Mouse (Mus musculus) liver, adult 2 months (tissue): ENCODE results near the gene Luc7l2.

ENCODE experiments used
- CTCF ChIP-seq: fragments of 200-500 bp; IDR thresholded peaks from 2 replicates; pipeline ENCODE4 v1.5.1; 2011; ENCODE audit warnings: low read depth, low read length, control low read depth
- POLR2A ChIP-seq: fragments of 200-500 bp; IDR thresholded peaks from 2 replicates; pipeline ENCODE4 v1.6.1; 2011; ENCODE audit warnings: low read length, control low read depth; ENCODE audit not compliant: insufficient read depth; ENCODE audit errors: extremely low read depth

DNA sequence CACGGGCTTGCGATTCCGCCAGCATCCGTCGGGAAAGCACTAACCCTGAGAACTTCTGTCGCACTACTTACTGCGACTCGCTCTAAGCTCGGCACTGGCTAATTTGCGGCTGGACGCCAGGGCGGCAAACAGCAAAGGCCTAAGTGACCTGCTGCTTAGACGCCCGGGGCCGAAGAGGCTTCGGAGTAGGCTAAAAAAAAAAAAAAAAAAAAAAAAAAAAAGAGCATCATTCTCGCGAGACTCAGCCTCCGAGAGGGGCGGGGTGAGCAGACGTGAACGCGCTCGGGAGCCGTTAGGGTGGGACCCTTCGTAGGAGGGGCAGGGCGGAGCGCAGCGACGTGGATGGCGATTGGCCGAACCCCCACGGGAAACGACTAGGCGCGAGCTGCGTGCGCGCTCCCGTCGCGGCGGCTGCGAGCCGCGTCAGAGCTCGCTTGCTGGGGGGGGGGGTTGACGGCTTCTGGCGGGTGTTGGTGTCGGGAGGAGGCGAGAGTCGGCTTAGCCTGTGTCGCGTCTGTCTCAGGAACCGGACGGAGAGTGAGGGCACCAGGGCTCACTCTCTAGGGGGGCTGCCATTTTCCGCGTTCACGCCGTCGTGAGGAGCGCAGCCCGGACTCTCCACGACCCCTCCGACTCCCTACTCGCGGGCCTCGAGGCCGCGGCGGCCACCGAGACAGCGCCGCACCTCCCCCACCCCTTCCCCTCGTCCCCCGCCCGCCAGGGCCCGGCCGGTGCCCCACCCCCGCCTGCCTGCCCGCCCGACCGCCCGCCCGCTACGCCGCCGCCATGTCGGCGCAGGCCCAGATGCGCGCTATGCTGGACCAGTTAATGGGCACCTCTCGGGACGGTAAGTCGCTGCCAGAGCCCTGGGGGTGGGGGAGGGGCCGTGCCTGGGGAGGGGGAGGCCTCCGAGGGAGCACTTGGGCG is at the start of gene Luc7l2:
- no peak for TF ChIP-seq CTCF
- peak; percentile 88 for TF ChIP-seq POLR2A
